Mouse (Mus musculus): ENCODE results near the gene Spns2. TPM values are rescaled to one million over a fixed set of nuclear protein-coding genes. Genes with fewer than 3 reads are reported as not detected.

Spns2 gene
- polyA plus RNA-seq, 1 experiment from 2014 or later: 4.7 TPM

- H3K9ac ChIP-seq (ENCODE audit: low read length): no peak overlapping the region
These were observed 5.2 kb downstream of the Spns2 start for GRCm38 (mm10) chr11:72484549-72484948.

GRCm38 (mm10) chr11:72481952-72482351 is 7.8 kb downstream of the Spns2 start:
- 87% methylated on average over 4 of the region's 4 CpGs for WGBS
- DNase-seq (ENCODE audit: low spot score, missing footprints): no peak
- peaks cover 3% of the 10 kb centered on the region; the same call in 1 of the 2 replicates for H3K4me1 ChIP-seq (ENCODE audit: control insufficient read depth, insufficient read depth, low read length)

More at GRCm38 (mm10) chr11:72484549-72484948, 5.2 kb downstream of the Spns2 start:
- peaks cover 18% of the 10 kb centered on the region for H3K27me3 ChIP-seq (ENCODE audit: control insufficient read depth, insufficient read depth, low read length)
- ATAC-seq (ENCODE audit: low FRiP score) (no peak), DNase-seq (ENCODE audit: low spot score, missing footprints) (no peak)
- no peak overlapping the region for H3K4me2 ChIP-seq
- no peaks in the 10 kb centered on the region for H3K9me3 ChIP-seq (ENCODE audit: control insufficient read depth, low read length)
- H3K36me3 ChIP-seq (ENCODE audit: control insufficient read depth, insufficient read depth, low read length): no peaks in the 10 kb centered on the region
- 70% methylated on average over 6 of the region's 6 CpGs for WGBS
- peaks cover 7% of the 10 kb centered on the region; the same call in 1 of the 2 replicates for H3K4me1 ChIP-seq (ENCODE audit: control insufficient read depth, insufficient read depth, low read length)
- no peak overlapping the region for H3K4me3 ChIP-seq (ENCODE audit: low read depth, low read length)
- H3K27ac ChIP-seq (ENCODE audit: low read depth, low read length): no peak overlapping the region

GRCm38 (mm10) chr11:72481313-72481712 is 8.4 kb downstream of the Spns2 start:
- peaks cover 3% of the 10 kb centered on the region; the same call in 1 of the 2 replicates for H3K4me1 ChIP-seq (ENCODE audit: control insufficient read depth, insufficient read depth, low read length)
- no peaks in the 10 kb centered on the region for H3K36me3 ChIP-seq (ENCODE audit: control insufficient read depth, insufficient read depth, low read length)
- H3K9ac ChIP-seq (ENCODE audit: low read length): no peak overlapping the region
- no peaks in the 10 kb centered on the region for H3K9me3 ChIP-seq (ENCODE audit: control insufficient read depth, low read length)
- DNase-seq (ENCODE audit: low spot score, missing footprints) (no peak), ATAC-seq (ENCODE audit: low FRiP score) (no peak)
- H3K4me2 ChIP-seq: no peak overlapping the region
- no peak overlapping the region for H3K27ac ChIP-seq (ENCODE audit: low read depth, low read length)
- H3K4me3 ChIP-seq (ENCODE audit: low read depth, low read length): no peak overlapping the region
- WGBS: 80% methylated on average over 5 of the region's 5 CpGs
- no peaks in the 10 kb centered on the region for H3K27me3 ChIP-seq (ENCODE audit: control insufficient read depth, insufficient read depth, low read length)

More at GRCm38 (mm10) chr11:72481952-72482351, 7.8 kb downstream of the Spns2 start:
- Histone ChIP-seq H3K4me3 (ENCODE audit: low read depth, low read length) (no peak overlapping the region), H3K9ac (ENCODE audit: low read length) (no peak overlapping the region), H3K9me3 (ENCODE audit: control insufficient read depth, low read length) (no peaks in the 10 kb centered on the region), H3K27ac (ENCODE audit: low read depth, low read length) (no peak overlapping the region), H3K4me2 (no peak overlapping the region), H3K36me3 (ENCODE audit: control insufficient read depth, insufficient read depth, low read length) (no peaks in the 10 kb centered on the region), H3K27me3 (ENCODE audit: control insufficient read depth, insufficient read depth, low read length) (no peaks in the 10 kb centered on the region; the same call in 1 of the 2 replicates)
- 0 out of 2 replicates have a peak, but pooled peaks have one; percentile 30 for ATAC-seq (ENCODE audit: low FRiP score)

- H3K9ac ChIP-seq (ENCODE audit: low read length): no peak overlapping the region
- H3K27ac ChIP-seq (ENCODE audit: low read depth, low read length): no peak overlapping the region
- DNase-seq (ENCODE audit: low spot score, missing footprints) (no peak), ATAC-seq (ENCODE audit: low FRiP score) (no peak)
- no peaks in the 10 kb centered on the region for H3K27me3 ChIP-seq (ENCODE audit: control insufficient read depth, insufficient read depth, low read length)
- H3K4me1 ChIP-seq (ENCODE audit: control insufficient read depth, insufficient read depth, low read length): no peaks in the 10 kb centered on the region
- H3K4me2 ChIP-seq: no peak overlapping the region
- no peaks in the 10 kb centered on the region for H3K9me3 ChIP-seq (ENCODE audit: control insufficient read depth, low read length)
- H3K4me3 ChIP-seq (ENCODE audit: low read depth, low read length): no peak overlapping the region
- no peaks in the 10 kb centered on the region for H3K36me3 ChIP-seq (ENCODE audit: control insufficient read depth, insufficient read depth, low read length)
- 80% methylated on average over 2 of the region's 2 CpGs for WGBS
These were observed 10.2 kb downstream of the Spns2 start for GRCm38 (mm10) chr11:72479499-72479898.

GRCm38 (mm10) chr11:72478228-72478627 is 11.5 kb downstream of the Spns2 start:
- H3K4me1 ChIP-seq (ENCODE audit: control insufficient read depth, insufficient read depth, low read length): no peaks in the 10 kb centered on the region
- WGBS: 81% methylated on average over 6 of the region's 6 CpGs
- H3K36me3 ChIP-seq (ENCODE audit: control insufficient read depth, insufficient read depth, low read length): no peaks in the 10 kb centered on the region
- ATAC-seq (ENCODE audit: low FRiP score) (no peak), DNase-seq (ENCODE audit: low spot score, missing footprints) (peak; percentile 31)
- no peaks in the 10 kb centered on the region for H3K27me3 ChIP-seq (ENCODE audit: control insufficient read depth, insufficient read depth, low read length)
- H3K4me2 ChIP-seq: no peak overlapping the region
- no peak overlapping the region for H3K27ac ChIP-seq (ENCODE audit: low read depth, low read length)
- H3K9me3 ChIP-seq (ENCODE audit: control insufficient read depth, low read length): no peaks in the 10 kb centered on the region
- H3K9ac ChIP-seq (ENCODE audit: low read length): no peak overlapping the region
- no peak overlapping the region for H3K4me3 ChIP-seq (ENCODE audit: low read depth, low read length)

GRCm38 (mm10) chr11:72477653-72478052 is 12.1 kb downstream of the Spns2 start:
- H3K9me3 ChIP-seq (ENCODE audit: control insufficient read depth, low read length): no peaks in the 10 kb centered on the region
- no peak overlapping the region for H3K9ac ChIP-seq (ENCODE audit: low read length)
- no peak overlapping the region for H3K4me3 ChIP-seq (ENCODE audit: low read depth, low read length)
- H3K27me3 ChIP-seq (ENCODE audit: control insufficient read depth, insufficient read depth, low read length): no peaks in the 10 kb centered on the region
- H3K4me2 ChIP-seq: no peak overlapping the region
- no peaks in the 10 kb centered on the region for H3K4me1 ChIP-seq (ENCODE audit: control insufficient read depth, insufficient read depth, low read length)
- DNase-seq (ENCODE audit: low spot score, missing footprints): peak; percentile 65
- no peak overlapping the region for H3K27ac ChIP-seq (ENCODE audit: low read depth, low read length)
- no peaks in the 10 kb centered on the region for H3K36me3 ChIP-seq (ENCODE audit: control insufficient read depth, insufficient read depth, low read length)
- no peak for ATAC-seq (ENCODE audit: low FRiP score)
- 75% methylated on average over 1 of the region's 1 CpGs for WGBS

- DNase-seq (ENCODE audit: low spot score, missing footprints) (peak; percentile 73), ATAC-seq (ENCODE audit: low FRiP score) (no peak)
- Histone ChIP-seq H3K27me3 (ENCODE audit: control insufficient read depth, insufficient read depth, low read length) (no peaks in the 10 kb centered on the region), H3K4me2 (no peak overlapping the region), H3K9me3 (ENCODE audit: control insufficient read depth, low read length) (no peaks in the 10 kb centered on the region), H3K36me3 (ENCODE audit: control insufficient read depth, insufficient read depth, low read length) (no peaks in the 10 kb centered on the region), H3K4me3 (ENCODE audit: low read depth, low read length) (no peak overlapping the region), H3K4me1 (ENCODE audit: control insufficient read depth, insufficient read depth, low read length) (no peaks in the 10 kb centered on the region), H3K27ac (ENCODE audit: low read depth, low read length) (no peak overlapping the region), H3K9ac (ENCODE audit: low read length) (no peak overlapping the region)
- WGBS: 53% methylated on average over 5 of the region's 5 CpGs
These were observed 12.5 kb downstream of the Spns2 start for GRCm38 (mm10) chr11:72477182-72477581.

GRCm38 (mm10) chr11:72476074-72476625 is 13.6 kb downstream of the Spns2 start:
- no peak overlapping the region for H3K27ac ChIP-seq (ENCODE audit: low read depth, low read length)

GRCm38 (mm10) chr11:72475408-72475807 is 14.3 kb downstream of the Spns2 start:
- Histone ChIP-seq H3K4me2 (no peak overlapping the region), H3K4me1 (ENCODE audit: control insufficient read depth, insufficient read depth, low read length) (no peaks in the 10 kb centered on the region), H3K27me3 (ENCODE audit: control insufficient read depth, insufficient read depth, low read length) (no peaks in the 10 kb centered on the region), H3K36me3 (ENCODE audit: control insufficient read depth, insufficient read depth, low read length) (no peaks in the 10 kb centered on the region), H3K4me3 (ENCODE audit: low read depth, low read length) (no peak overlapping the region), H3K9me3 (ENCODE audit: control insufficient read depth, low read length) (no peaks in the 10 kb centered on the region), H3K9ac (ENCODE audit: low read length) (no peak overlapping the region), H3K27ac (ENCODE audit: low read depth, low read length) (no peak overlapping the region)
- WGBS: 83% methylated on average over 7 of the region's 7 CpGs
- ATAC-seq (ENCODE audit: low FRiP score) (no peak), DNase-seq (ENCODE audit: low spot score, missing footprints) (no peak)

More at GRCm38 (mm10) chr11:72476074-72476625, 13.6 kb downstream of the Spns2 start:
- H3K9ac ChIP-seq (ENCODE audit: low read length): no peak overlapping the region
- no peak overlapping the region for H3K4me3 ChIP-seq (ENCODE audit: low read depth, low read length)
- WGBS: 87% methylated on average over 7 of the region's 7 CpGs
- no peaks in the 10 kb centered on the region for H3K9me3 ChIP-seq (ENCODE audit: control insufficient read depth, low read length)
- no peaks in the 10 kb centered on the region for H3K27me3 ChIP-seq (ENCODE audit: control insufficient read depth, insufficient read depth, low read length)
- H3K36me3 ChIP-seq (ENCODE audit: control insufficient read depth, insufficient read depth, low read length): no peaks in the 10 kb centered on the region
- H3K4me1 ChIP-seq (ENCODE audit: control insufficient read depth, insufficient read depth, low read length): no peaks in the 10 kb centered on the region
- DNase-seq (ENCODE audit: low spot score, missing footprints) (no peak), ATAC-seq (ENCODE audit: low FRiP score) (no peak)
- H3K4me2 ChIP-seq: no peak overlapping the region
